Mouse (Mus musculus) liver (tissue): Measurements from ENCODE around the gene Kcnt2.

Source experiments
- DNase-seq: peaks from one replicate; pipeline ENCODE4 v3.0.0-alpha.2; 2020; ENCODE audit warnings: mixed read lengths

Gene Kcnt2

DNA sequence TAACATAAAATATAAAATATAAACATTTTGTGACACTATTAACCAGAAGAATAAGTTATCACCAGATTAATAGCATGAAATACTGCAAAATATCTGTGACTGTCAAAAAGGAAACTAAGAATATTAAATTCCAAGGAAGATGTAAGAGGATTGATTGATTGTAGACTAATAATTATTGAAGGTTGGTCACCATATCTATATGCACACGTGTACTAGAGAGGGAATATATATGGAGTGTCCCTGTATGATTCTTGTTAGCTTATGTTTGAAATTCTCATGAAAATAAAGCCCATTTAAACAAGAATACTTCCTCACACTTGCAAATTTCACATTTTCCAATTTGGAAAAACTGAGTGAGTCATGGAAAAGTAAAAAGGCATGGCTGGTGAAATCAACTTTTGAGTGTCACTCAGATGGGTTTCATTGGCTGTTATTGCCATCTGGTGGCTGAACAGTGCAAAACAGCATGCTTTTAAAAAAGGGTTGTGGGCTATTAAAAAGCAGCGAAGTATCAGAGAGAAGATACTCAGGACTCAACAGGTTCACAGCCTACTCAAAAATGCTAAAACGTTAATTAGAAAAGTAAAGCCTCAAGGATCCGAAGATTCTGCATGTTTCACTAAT lies 285.4 kb downstream of the Kcnt2 start:
- DNase-seq: peak; percentile 6

GRCm38 (mm10) chr1:140534849-140535248 lies 288.9 kb downstream of the Kcnt2 start:
- DNase-seq: no peak

- DNase-seq: no peak
Measured at GRCm38 (mm10) chr1:140542066-140542465, 296.1 kb downstream of the Kcnt2 start.

GRCm38 (mm10) chr1:140548711-140549110 lies 302.8 kb downstream of the Kcnt2 start:
- DNase-seq: no peak

DNA sequence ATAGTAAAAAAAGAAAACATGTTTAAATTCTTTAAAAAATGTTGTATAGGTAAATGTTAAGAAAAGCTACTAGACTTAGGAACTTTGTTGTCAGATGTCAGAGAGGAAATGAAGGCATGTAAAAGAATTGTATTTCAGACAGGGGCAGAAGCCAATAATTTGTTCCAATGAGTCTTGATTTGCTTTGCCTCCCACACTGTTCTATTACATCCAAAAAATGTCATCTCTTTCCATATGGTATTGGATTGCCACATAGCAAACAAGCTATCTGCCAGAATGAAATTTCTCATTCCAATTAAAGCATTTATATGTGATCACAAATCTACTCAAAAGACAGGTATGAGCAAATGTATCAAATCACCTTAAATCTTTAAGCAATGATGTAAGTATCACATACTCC lies 314.8 kb downstream of the Kcnt2 start:
- no peak for DNase-seq

- DNase-seq: no peak
Measured at GRCm38 (mm10) chr1:140572141-140572540, 326.2 kb downstream of the Kcnt2 start.

DNA sequence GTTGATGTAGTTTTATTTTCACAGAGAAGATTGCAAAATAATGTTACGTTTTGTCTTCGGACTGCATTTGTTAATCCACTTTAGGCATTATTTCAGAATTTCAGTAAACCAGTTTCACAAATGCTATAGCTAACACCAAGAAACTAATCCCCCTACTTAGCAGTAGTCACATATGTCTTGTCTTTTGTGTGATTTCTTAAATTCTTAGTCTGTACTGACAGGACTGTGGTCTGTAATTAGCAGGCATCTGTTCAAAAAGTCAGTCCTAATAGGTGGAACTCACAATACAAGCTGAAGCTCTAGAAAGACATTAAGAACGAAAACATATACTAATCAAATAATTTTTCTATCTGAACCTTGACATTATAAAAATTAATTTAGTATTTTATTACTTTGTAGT lies 332.6 kb downstream of the Kcnt2 start:
- DNase-seq: no peak

DNA sequence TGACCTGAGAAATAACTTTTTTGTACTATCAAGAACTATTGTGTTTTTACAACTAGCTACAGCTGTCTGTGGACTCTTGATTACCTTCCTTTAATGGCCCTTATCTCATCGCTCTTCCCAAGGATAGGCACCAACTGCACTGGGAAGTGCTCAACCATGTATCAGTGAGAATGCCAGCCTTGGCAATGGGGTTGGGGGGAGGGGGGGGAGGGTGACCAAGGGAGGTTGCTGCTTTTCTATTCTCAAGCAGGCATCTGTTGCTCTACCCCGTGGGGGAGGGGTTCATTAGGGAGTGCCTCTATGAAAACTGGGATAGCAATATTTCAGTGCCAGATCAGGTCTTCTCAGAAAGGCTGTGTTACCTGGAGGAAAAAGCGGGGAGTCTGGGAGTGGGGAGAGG lies 342.3 kb downstream of the Kcnt2 start:
- no peak for DNase-seq

GRCm38 (mm10) chr1:140608765-140609297 lies 362.9 kb downstream of the Kcnt2 start:
- no peak for DNase-seq

GRCm38 (mm10) chr1:140613101-140613500 lies 367.1 kb downstream of the Kcnt2 start:
- no peak for DNase-seq

DNA sequence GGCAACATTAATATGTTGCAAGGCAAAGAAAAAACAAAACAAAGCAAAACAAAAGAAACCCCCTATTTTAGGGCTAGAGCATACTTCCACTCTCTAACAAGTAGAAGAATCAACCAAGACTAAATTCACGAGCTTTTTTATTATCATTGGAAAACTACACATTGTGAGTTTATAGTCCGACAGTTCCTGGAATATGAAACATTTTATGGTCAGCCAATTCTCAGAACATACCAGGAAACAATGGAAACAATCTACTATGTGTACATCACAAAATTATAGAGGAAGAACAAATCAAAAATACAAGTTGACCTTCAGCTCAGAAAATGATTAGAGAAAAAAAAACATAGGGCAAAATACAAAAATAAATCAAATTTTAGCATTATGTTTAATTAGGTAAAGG lies 368.9 kb downstream of the Kcnt2 start:
- DNase-seq: no peak

DNA sequence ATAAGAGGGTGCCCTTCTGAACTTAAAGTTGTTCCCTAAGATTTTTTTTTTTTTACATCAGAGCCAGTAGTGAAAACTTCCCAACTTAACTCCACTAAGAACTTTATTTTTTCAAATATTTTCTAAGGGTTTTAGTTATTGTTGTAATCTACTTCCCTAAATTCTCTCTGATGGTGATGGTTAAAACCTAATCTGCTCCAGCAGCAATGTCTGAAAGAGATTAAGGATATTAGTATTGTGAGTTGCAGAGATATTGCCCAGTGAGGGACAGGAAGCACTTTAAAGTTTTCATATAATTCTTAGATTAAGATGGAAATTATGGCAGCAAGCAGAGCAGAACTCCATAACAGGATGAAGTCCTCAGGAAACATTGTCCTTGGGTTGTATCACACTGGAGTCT lies 372.2 kb downstream of the Kcnt2 start:
- no peak for DNase-seq

DNA sequence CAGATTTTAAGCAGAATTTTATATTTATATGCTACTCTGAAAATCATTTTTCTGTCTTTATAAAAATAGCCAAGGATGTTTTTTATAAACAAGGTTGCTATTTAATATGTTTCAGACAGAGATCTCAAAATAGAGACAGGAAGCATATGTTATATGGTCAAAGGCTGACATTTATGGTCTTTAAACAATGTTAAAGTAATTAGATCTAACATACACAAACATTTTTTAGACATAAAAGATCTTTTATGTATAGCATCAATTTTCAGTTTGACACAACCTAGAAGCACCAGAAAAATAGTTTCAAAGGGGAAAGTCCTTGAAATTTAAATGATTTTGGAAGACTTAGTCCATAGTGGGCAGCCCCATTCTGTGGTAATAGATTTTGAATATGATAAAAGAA lies 379.0 kb downstream of the Kcnt2 start:
- DNase-seq: no peak

- DNase-seq: no peak
Measured at GRCm38 (mm10) chr1:140659607-140660340, 413.8 kb downstream of the Kcnt2 start.

- DNase-seq: no peak
Measured at GRCm38 (mm10) chr1:140660751-140661403, 414.9 kb downstream of the Kcnt2 start.

DNA sequence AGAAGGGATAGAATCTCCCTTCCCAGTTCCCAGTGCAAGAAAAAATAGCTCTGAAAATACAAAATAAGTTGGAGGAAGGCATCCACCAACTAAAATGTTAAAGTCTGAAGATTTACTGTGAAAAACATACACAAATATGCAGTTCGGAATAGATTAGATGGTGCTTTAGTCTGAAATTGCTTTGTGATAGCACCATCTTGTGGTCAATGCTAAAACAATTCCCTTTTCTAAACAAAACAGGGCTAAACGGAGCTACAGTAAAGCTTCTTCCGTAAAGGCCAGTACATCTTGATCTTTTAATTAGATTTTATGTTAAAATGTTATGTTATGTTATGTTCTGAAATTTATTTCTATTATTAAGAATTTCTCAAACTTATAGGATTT lies 415.4 kb downstream of the Kcnt2 start:
- no peak for DNase-seq
